Comparison of ENCODE assay signal across 7 mouse cellular contexts in genomic region chr15:78327753-78328341, GRCm38 (mm10). TPM values are rescaled to one million over a fixed set of nuclear protein-coding genes. Genes with fewer than 3 reads are reported as not detected.
DNase-seq lines count a peak whose midpoint lies in the region; ATAC-seq and TF ChIP-seq lines count a peak whose summit lies in the region.
"Not testable (repeated sequence)": the region's sequence is repeated elsewhere in the genome, so short reads cannot be mapped to it uniquely, and the experiment has no call there.

No protein-coding gene starts in this region.

- ATAC-seq in liver, embryonic 11.5 days (replicated peaks; ENCODE audit: low FRiP score); liver, embryonic 13.5 days (ENCODE audit: low read depth); liver, postnatal 0 days: not testable (repeated sequence)

- H3K4me3 ChIP-seq in ES-E14 (ENCODE audit: insufficient read depth in 1 of 2, low read depth in 1 of 2, low read length in 2 of 2, poor library complexity in 1 of 2, severe bottlenecking in 1 of 2); liver, embryonic 11.5 days (ENCODE audit: low read depth, low read length); liver, embryonic 13.5 days (replicated peaks): not testable (repeated sequence)
- peak overlapping the region in 1 of 2 experiments; percentile 23; a peak in 2 of 4 replicates for H3K4me3 ChIP-seq in MEL (ENCODE audit: control insufficient read depth in 1 of 2, insufficient read depth in 1 of 2, low read depth in 2 of 2, low read length in 2 of 2)
- H3K4me3 ChIP-seq in bone marrow macrophage, adult 2 months (ENCODE audit: insufficient read depth, low read length), result peak overlapping the region; percentile 9
- H3K4me3 ChIP-seq in liver, postnatal 0 days (ENCODE audit: low read depth, low read length), result peak overlapping the region; percentile 49
- peak overlapping the region; percentile 89 for H3K4me3 ChIP-seq in megakaryocyte, embryonic 14.5 days (replicated peaks)

- H3K9me3 ChIP-seq in ES-E14 (ENCODE audit: control insufficient read depth, insufficient read depth, low read depth, low read length); MEL (replicated peaks; ENCODE audit: insufficient read depth, low read length); liver, embryonic 11.5 days (ENCODE audit: control insufficient read depth, low read length); liver, embryonic 13.5 days (replicated peaks); liver, postnatal 0 days (ENCODE audit: low read length); megakaryocyte, embryonic 14.5 days: not testable (repeated sequence)

- not testable (repeated sequence) for TF ChIP-seq CTCF in MEL (IDR thresholded peaks at IDR 0.05 in 2 of 3, conservative IDR thresholded peaks at IDR 0.05 in 1 of 3; ENCODE audit: control insufficient read depth in 1 of 3, insufficient read depth in 1 of 3, low read depth in 2 of 3, low read length in 3 of 3, poor library complexity in 1 of 3, severe bottlenecking in 1 of 3); bone marrow macrophage, adult 2 months (IDR thresholded peaks at IDR 0.05; ENCODE audit: low read depth, low read length); liver, postnatal 0 days (IDR thresholded peaks at IDR 0.05; ENCODE audit: low read depth)

- TF ChIP-seq RAD21 in MEL (IDR thresholded peaks at IDR 0.05; ENCODE audit: low read depth, low read length), result not testable (repeated sequence)

- not testable (repeated sequence) for H3K9ac ChIP-seq in ES-E14 (ENCODE audit: insufficient read depth, low read depth, low read length, poor library complexity, severe bottlenecking); liver, embryonic 11.5 days (ENCODE audit: low read depth, low read length); liver, embryonic 13.5 days; liver, postnatal 0 days (replicated peaks)
- H3K9ac ChIP-seq in MEL (ENCODE audit: control insufficient read depth, low read depth, low read length, poor library complexity, severe bottlenecking), result peak overlapping the region; percentile 37

- in situ Hi-C loops in ES-E14 (cut with MboI; ENCODE audit: low sequenced_read_pairs in 2 of 2, unreplicated experiment in 2 of 2), result not testable (repeated sequence)

- H3K27ac ChIP-seq in ES-E14 (ENCODE audit: insufficient read depth, low read depth, low read length, poor library complexity, severe bottlenecking); bone marrow macrophage, adult 2 months (ENCODE audit: insufficient read depth, low read depth, low read length); liver, embryonic 11.5 days (ENCODE audit: low read depth, low read length); liver, embryonic 13.5 days; liver, postnatal 0 days (ENCODE audit: low read depth): not testable (repeated sequence)
- H3K27ac ChIP-seq in MEL (ENCODE audit: control insufficient read depth, low read depth, low read length), result peak overlapping the region; percentile 26; the same call in 1 of the 2 replicates

- not testable (repeated sequence) for TF ChIP-seq EP300 in MEL (IDR thresholded peaks at IDR 0.05; ENCODE audit: low read depth in 1 of 2, low read length in 2 of 2); liver, postnatal 0 days (IDR thresholded peaks at IDR 0.05; ENCODE audit: low read depth)

- H3K4me2 ChIP-seq in liver, embryonic 11.5 days, result peak overlapping the region; percentile 31
- 0 out of 2 replicates have a peak overlapping the region, but pooled peaks have one; percentile 3 for H3K4me2 ChIP-seq in liver, embryonic 13.5 days
- H3K4me2 ChIP-seq in liver, postnatal 0 days (ENCODE audit: low read depth, low read length), result peak overlapping the region; percentile 56

- not testable (repeated sequence) for H3K79me2 ChIP-seq in MEL (ENCODE audit: control insufficient read depth, insufficient read depth, low read length, poor library complexity)

- H3K4me1 ChIP-seq in ES-E14 (ENCODE audit: control insufficient read depth in 2 of 2, insufficient read depth in 2 of 2, low read length in 2 of 2, poor library complexity in 1 of 2); liver, embryonic 11.5 days (replicated peaks; ENCODE audit: control insufficient read depth, insufficient read depth, low read length); liver, postnatal 0 days (ENCODE audit: insufficient read depth): not testable (repeated sequence)
- peaks cover 2 to 28% of the 10 kb centered on the region in 2 experiments for H3K4me1 ChIP-seq in MEL (ENCODE audit: control insufficient read depth in 1 of 2, insufficient read depth in 2 of 2, low read length in 2 of 2)
- peaks cover 66% of the 10 kb centered on the region for H3K4me1 ChIP-seq in bone marrow macrophage, adult 2 months (ENCODE audit: control insufficient read depth, insufficient read depth, low read length)
- peaks cover 17% of the 10 kb centered on the region for H3K4me1 ChIP-seq in liver, embryonic 13.5 days (replicated peaks)
- H3K4me1 ChIP-seq in megakaryocyte, embryonic 14.5 days, result peaks cover 78% of the 10 kb centered on the region

- not testable (repeated sequence) for H3K27me3 ChIP-seq in MEL (ENCODE audit: control insufficient read depth in 1 of 2, insufficient read depth in 2 of 2, low read length in 2 of 2); liver, embryonic 11.5 days (replicated peaks; ENCODE audit: control insufficient read depth, insufficient read depth, low read length); liver, embryonic 13.5 days; liver, postnatal 0 days (ENCODE audit: insufficient read depth, low read length); megakaryocyte, embryonic 14.5 days (replicated peaks)

- not testable (repeated sequence) for DNase-seq in ES-E14 (ENCODE audit: low read depth, low spot score); MEL (ENCODE audit: low read depth, low spot score); liver, embryonic 11.5 days (ENCODE audit: low spot score); liver, embryonic 13.5 days; liver, postnatal 0 days

- not testable (repeated sequence) for TF ChIP-seq POLR2A in MEL (IDR thresholded peaks at IDR 0.05; ENCODE audit: control insufficient read depth in 1 of 2, insufficient read depth in 1 of 2, low read depth in 1 of 2, low read length in 2 of 2, poor library complexity in 1 of 2); bone marrow macrophage, adult 2 months (IDR thresholded peaks at IDR 0.05; ENCODE audit: borderline replicate concordance, low read depth, low read length)

- 72% methylated on average over 6 of the region's 6 CpGs for WGBS in liver, embryonic 11.5 days
- 57% methylated on average over 6 of the region's 6 CpGs for WGBS in liver, embryonic 13.5 days (ENCODE audit: insufficient replicate concordance)
- WGBS in liver, postnatal 0 days (ENCODE audit: insufficient replicate concordance), result 72% methylated on average over 6 of the region's 6 CpGs

- H3K36me3 ChIP-seq in ES-E14 (ENCODE audit: control insufficient read depth, insufficient read depth, low read length, poor library complexity, severe bottlenecking); liver, embryonic 11.5 days (ENCODE audit: control insufficient read depth, insufficient read depth, low read length); liver, embryonic 13.5 days; liver, postnatal 0 days (replicated peaks; ENCODE audit: insufficient read depth, low read length): not testable (repeated sequence)
- peaks cover 0 to 21% of the 10 kb centered on the region in 2 experiments; a peak in 2 of 4 replicates for H3K36me3 ChIP-seq in MEL (ENCODE audit: control insufficient read depth in 1 of 2, insufficient read depth in 2 of 2, low read length in 2 of 2)
- peaks cover 24% of the 10 kb centered on the region for H3K36me3 ChIP-seq in megakaryocyte, embryonic 14.5 days (replicated peaks; ENCODE audit: low read length)

TF ChIP-seq in ES-E14, 5 proteins besides CTCF, POLR2A, EP300 and RAD21:
- peak; percentile 81; the same call in 1 of the 2 replicates for TF ChIP-seq CHD2 (IDR thresholded peaks at IDR 0.05; ENCODE audit: low read depth, low read length)

RNA-seq across cellular contexts. Expression of gene Csf2rb, which starts 2.3 kb away (rescaled TPM):
- total RNA-seq in ES-E14 (2012; rRNA removed), result 0.05 and 1.1 TPM in 2 replicates
- total RNA-seq in MEL (2012; rRNA removed), result 2.4 and 3.2 TPM in 2 replicates
- 10 to 100 TPM in 1 of 2 experiments, not detected in 1; 10.1 TPM for polyA plus RNA-seq in MEL (2012; ENCODE audit: insufficient read depth in 1 of 2, insufficient read length in 2 of 2, low read depth in 1 of 2, low replicate concordance in 2 of 2, missing spikeins in 1 of 2)
- 161 and 193 TPM in 2 replicates for polyA plus RNA-seq in bone marrow macrophage, adult 2 months (2012; ENCODE audit: insufficient read depth, insufficient read length, missing spikeins)
- 7.7 and 9.5 TPM in 2 replicates for polyA plus RNA-seq in liver, embryonic 11.5 days (2014; fragmentation: Nextera tagmentation; extraction: Ambion mirVana)
- polyA plus RNA-seq in liver, embryonic 13.5 days (2015; fragmentation: Nextera tagmentation; extraction: Ambion mirVana), result 3.3 and 3.8 TPM in 2 replicates
- polyA plus RNA-seq in liver, postnatal 0 days (2015; fragmentation: Nextera tagmentation; extraction: Ambion mirVana), result 8.9 and 9.6 TPM in 2 replicates
- polyA plus RNA-seq in megakaryocyte, embryonic 14.5 days (2012; ENCODE audit: insufficient read depth, low replicate concordance), result 80.6 and 123 TPM in 2 replicates

RNA-seq across cellular contexts. Expression of gene Csf2rb2, which starts 22.3 kb away (rescaled TPM):
- 0.09 TPM in 1 of 2 replicates, not detected in the other for total RNA-seq in ES-E14 (2012; rRNA removed)
- 0.33 and 0.54 TPM in 2 replicates for total RNA-seq in MEL (2012; rRNA removed)
- 1 to 10 TPM in 1 of 2 experiments, not detected in 1; 1.8 TPM for polyA plus RNA-seq in MEL (2012; ENCODE audit: insufficient read depth in 1 of 2, insufficient read length in 2 of 2, low read depth in 1 of 2, low replicate concordance in 2 of 2, missing spikeins in 1 of 2)
- 66.8 and 71.4 TPM in 2 replicates for polyA plus RNA-seq in bone marrow macrophage, adult 2 months (2012; ENCODE audit: insufficient read depth, insufficient read length, missing spikeins)
- 1.5 and 1.8 TPM in 2 replicates for polyA plus RNA-seq in liver, embryonic 11.5 days (2014; fragmentation: Nextera tagmentation; extraction: Ambion mirVana)
- 0.54 and 0.83 TPM in 2 replicates for polyA plus RNA-seq in liver, embryonic 13.5 days (2015; fragmentation: Nextera tagmentation; extraction: Ambion mirVana)
- 2.2 and 2.6 TPM in 2 replicates for polyA plus RNA-seq in liver, postnatal 0 days (2015; fragmentation: Nextera tagmentation; extraction: Ambion mirVana)
- 47.0 and 75.8 TPM in 2 replicates for polyA plus RNA-seq in megakaryocyte, embryonic 14.5 days (2012; ENCODE audit: insufficient read depth, low replicate concordance)

Comparison
In these comparisons a context has a peak if more than half of its experiments do, and no peak if none do; other contexts are left out.
1. H3K4me2 ChIP-seq: peak in every context shown above with its lines; median percentile 56 in liver, postnatal 0 days; 31 in liver, embryonic 11.5 days; 3 in liver, embryonic 13.5 days.